Mouse (Mus musculus) neutrophil, adult 59 days (primary cell): Measurements from ENCODE around the gene Dbh. TPM values are rescaled to one million over a fixed set of nuclear protein-coding genes. Genes with fewer than 3 reads are reported as not detected.

Source experiments
- total RNA-seq, 2 experiments: library from RNA; stranded (reverse); gene quantifications; 1 replicate in 1 of 2; 2 replicates in 1 of 2; pipeline ENCODE4 v1.2.4; 2023

Gene Dbh
- total RNA-seq: not detected

DNA sequence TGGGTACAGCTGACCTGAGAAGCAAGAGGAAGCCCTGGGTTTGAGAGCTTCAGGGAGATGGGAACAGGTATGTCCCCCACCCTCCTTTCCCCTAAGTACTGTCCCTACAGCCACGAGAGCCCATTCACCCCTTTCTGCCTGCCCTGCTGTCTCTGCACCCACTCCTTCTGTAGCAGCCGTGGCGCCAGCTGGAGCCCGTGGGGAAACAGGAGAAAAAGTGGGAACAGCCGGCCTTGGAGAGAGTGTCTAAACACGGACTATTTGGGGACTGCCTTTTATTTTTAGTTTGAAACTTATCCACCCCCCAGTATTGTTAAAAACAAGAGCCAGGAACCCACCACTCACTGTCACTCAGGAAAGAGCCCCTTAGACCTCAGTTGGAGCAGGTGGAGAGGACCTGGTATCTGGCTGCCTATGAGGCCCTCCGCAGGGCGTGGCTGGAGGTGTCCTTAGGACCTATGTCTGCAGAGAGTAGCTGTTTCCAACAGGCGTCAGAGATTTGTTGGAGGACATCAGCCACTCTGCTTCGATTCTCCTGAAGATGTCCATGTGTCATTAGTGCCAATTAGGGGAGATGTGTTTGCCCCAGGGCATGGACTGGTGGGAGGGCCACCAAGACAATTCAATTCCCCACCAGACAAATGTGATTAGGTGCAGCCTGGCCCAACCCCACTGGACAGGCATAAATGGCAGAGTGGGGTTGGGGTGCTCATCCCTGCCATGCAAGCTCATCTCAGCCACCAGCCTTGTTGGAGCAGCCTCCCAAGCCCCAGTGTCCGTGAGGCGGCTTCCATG lies at the start of gene Dbh:
Gene Dbh (plus strand): TSS at position 438 of the 795 bp plus-strand sequence.

DNA sequence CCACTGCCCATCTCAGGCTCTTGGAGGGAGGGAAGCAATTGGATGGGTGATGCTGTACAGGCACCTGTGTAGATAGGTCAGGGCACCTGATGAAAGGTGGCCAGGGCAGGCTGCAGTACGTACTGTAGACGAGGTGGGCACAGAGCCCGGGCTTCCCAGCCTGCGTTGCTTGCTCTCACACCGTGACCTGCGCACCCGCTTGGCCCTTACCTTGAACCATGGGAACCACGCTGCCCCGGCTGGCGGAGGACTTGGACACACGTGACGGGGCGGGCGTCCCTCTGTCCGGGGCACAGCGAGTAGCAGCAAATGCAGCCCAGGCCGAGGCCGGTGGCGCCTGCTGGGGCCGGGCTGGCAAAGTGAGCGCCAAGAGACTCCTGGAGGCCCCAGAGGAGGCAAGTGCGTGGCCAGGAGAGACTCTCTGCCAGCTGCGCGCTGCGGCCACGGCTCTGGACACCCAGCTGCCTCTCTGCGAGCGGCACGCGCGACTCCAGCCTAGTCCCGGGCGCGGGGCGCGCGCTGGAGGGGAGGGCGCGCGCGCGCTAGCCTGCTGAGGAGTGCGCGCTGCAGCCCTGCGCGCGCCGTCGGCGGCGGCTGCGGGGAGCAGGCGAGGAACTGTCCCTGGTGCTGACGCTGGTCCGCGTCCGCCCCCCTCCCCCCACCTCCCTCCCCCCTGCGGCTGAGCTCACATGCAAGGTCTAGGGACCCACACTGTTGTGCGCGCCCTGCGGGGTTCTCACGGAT lies 22.9 kb upstream of the Dbh start, which contains the start of gene Fam163b:
Gene Fam163b (minus strand): TSS at position 542 of the 744 bp plus-strand sequence.

Other genes with a start within 250 kb of the Dbh start
- gene Surf2, start 248.9 kb upstream of the Dbh start, total RNA-seq: 10 to 100 TPM; 12.3 to 15.2 TPM
- gene Surf1, start 248.7 kb upstream of the Dbh start, total RNA-seq: 10 to 100 TPM; 44.7 to 49.2 TPM
- gene Surf4, start 231.3 kb upstream of the Dbh start, total RNA-seq: 100 to 1,000 TPM in 1 of 2 experiments, 10 to 100 TPM in 1; 93.0 to 109 TPM
- gene Stkld1, start 231.2 kb upstream of the Dbh start, total RNA-seq: not detected
- gene Rexo4, start 200.8 kb upstream of the Dbh start, total RNA-seq: 10 to 100 TPM; 23.1 to 23.8 TPM
- not detected for gene Adamts13, start 191.8 kb upstream of the Dbh start, total RNA-seq
- gene Cacfd1, start 155.3 kb upstream of the Dbh start, total RNA-seq: 10 to 100 TPM in 1 of 2 experiments, 1 to 10 TPM in 1; 9.1 to 15.3 TPM
- gene Slc2a6, start 137.2 kb upstream of the Dbh start, total RNA-seq: 10 to 100 TPM; 78.7 to 96.5 TPM
- not detected for gene Mymk, start 93.1 kb upstream of the Dbh start, total RNA-seq
- gene Adamtsl2, start 85.9 kb upstream of the Dbh start, total RNA-seq: not detected
- not detected for gene Fam163b, start 22.7 kb upstream of the Dbh start, total RNA-seq
- under 1 TPM in 1 of 2 experiments, not detected in 1; 0.18 TPM for gene Sardh, start 83.1 kb downstream of the Dbh start, total RNA-seq